Mouse (Mus musculus) hindbrain, embryonic 11.5 days (tissue): ENCODE measurements at regions not wholly inside any gene's neighbourhood (a gene's known extent, or its start where the extent isn't known, plus 50 kb on each side); places are given as distances from the start of the nearest gene placed in this dataset.

Experiments used
- ATAC-seq: fragments of 200-750 bp; cut with Nextera tagmentation; 2 replicates; pipeline ENCODE4 v1.8.0; 2017; ENCODE audit warnings: mild to moderate bottlenecking, moderate TSS enrichment, moderate library complexity; ENCODE audit not compliant: low FRiP score
- DNase-seq: peaks from one replicate; pipeline ENCODE4 v3.0.0-alpha.2; 2015; ENCODE audit warnings: low spot score
- H3K27ac ChIP-seq: fragments of 300-500 bp; sonication (generic); 2 replicates; pipeline ENCODE4 v1.5.1; 2014; ENCODE audit warnings: mild to moderate bottlenecking, low read depth, low read length
- H3K27me3 ChIP-seq: fragments of 300-500 bp; sonication (generic); 2 replicates; pipeline ENCODE4 v1.6.1; 2014; ENCODE audit warnings: mild to moderate bottlenecking, low read length, moderate library complexity, mixed read lengths; ENCODE audit not compliant: control insufficient read depth, insufficient read depth
- H3K36me3 ChIP-seq: fragments of 300-500 bp; sonication (generic); 2 replicates; pipeline ENCODE4 v1.6.1; 2014; ENCODE audit warnings: mild to moderate bottlenecking, low read length, moderate library complexity, mixed read lengths; ENCODE audit not compliant: control insufficient read depth, insufficient read depth
- H3K4me1 ChIP-seq: fragments of 300-500 bp; sonication (generic); replicated peaks from 2 replicates; pipeline ENCODE4 v1.6.1; 2014; ENCODE audit warnings: low read length, mixed read lengths; ENCODE audit not compliant: control insufficient read depth, insufficient read depth
- H3K4me2 ChIP-seq: fragments of 300-500 bp; sonication (generic); replicated peaks from 2 replicates; pipeline ENCODE4 v1.6.1; 2014; ENCODE audit warnings: mild to moderate bottlenecking, low read depth, low read length
- H3K4me3 ChIP-seq: fragments of 300-500 bp; sonication (generic); 2 replicates; pipeline ENCODE4 v1.5.1; 2014; ENCODE audit warnings: low read depth, low read length
- H3K9ac ChIP-seq: fragments of 300-500 bp; sonication (generic); 2 replicates; pipeline ENCODE4 v1.6.1; 2014; ENCODE audit warnings: low read depth, low read length
- H3K9me3 ChIP-seq: fragments of 300-500 bp; sonication (generic); 2 replicates; pipeline ENCODE4 v1.6.1; 2016; ENCODE audit warnings: low read length; ENCODE audit not compliant: control insufficient read depth
- WGBS: fragments of 180-500 bp; shearing (Covaris S2); extraction: QIAGEN DNeasy Blood & Tissue Kit; methylation state at CpG from one replicate; pipeline ENCODE4 v1.1.7; 2014; 5-methylcytosine and 5-hydroxymethylcytosine counted together

GRCm38 (mm10) chr5:47254835-47255369 lies 728.0 kb upstream of the Slit2 start:
- Histone ChIP-seq H3K36me3 (no peaks in the 10 kb centered on the region), H3K4me1 (no peaks in the 10 kb centered on the region), H3K9ac (no peak overlapping the region), H3K9me3 (no peaks in the 10 kb centered on the region), H3K4me2 (no peak overlapping the region), H3K27ac (no peak overlapping the region), H3K27me3 (no peaks in the 10 kb centered on the region), H3K4me3 (no peak overlapping the region)
- ATAC-seq = no peak
- DNase-seq = no peak

- Histone ChIP-seq H3K4me2 (no peak overlapping the region), H3K4me3 (no peak overlapping the region), H3K27me3 (no peaks in the 10 kb centered on the region), H3K9ac (no peak overlapping the region), H3K9me3 (no peaks in the 10 kb centered on the region), H3K27ac (no peak overlapping the region), H3K4me1 (no peaks in the 10 kb centered on the region), H3K36me3 (no peaks in the 10 kb centered on the region)
- ATAC-seq (peak; percentile 84), DNase-seq (peak; percentile 18)
- WGBS = 37% methylated on average over 5 of the region's 5 CpGs
Measured at GRCm38 (mm10) chr5:47261658-47262411, 721.1 kb upstream of the Slit2 start.

DNA sequence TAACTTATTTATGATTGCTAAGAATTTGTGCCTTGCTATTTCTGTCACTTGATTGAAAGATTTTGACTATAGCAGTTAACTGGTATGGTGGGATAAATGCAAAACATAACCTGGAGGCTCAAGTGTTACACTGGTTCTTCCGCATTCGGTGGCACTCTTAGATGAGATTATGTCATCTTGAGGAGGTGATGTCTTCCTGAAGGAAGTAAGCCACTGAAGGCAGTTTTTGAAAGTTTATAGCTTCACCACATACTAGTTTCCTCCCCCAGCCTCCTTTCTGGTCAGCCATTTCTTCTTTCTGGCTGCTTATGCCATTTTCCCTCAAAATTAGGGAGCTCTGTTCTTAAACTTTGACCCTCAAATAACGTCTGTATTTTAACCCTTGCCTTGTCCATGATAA lies 710.3 kb upstream of the Slit2 start:
- Histone ChIP-seq H3K9me3 (no peaks in the 10 kb centered on the region), H3K4me3 (no peak overlapping the region), H3K27me3 (no peaks in the 10 kb centered on the region), H3K4me2 (no peak overlapping the region), H3K27ac (no peak overlapping the region), H3K36me3 (no peaks in the 10 kb centered on the region), H3K4me1 (no peaks in the 10 kb centered on the region), H3K9ac (no peak overlapping the region)
- 81% methylated on average over 3 of the region's 3 CpGs for WGBS
- ATAC-seq (no peak), DNase-seq (no peak)

- 69% methylated on average over 9 of the region's 9 CpGs for WGBS
- no peak overlapping the region for H3K4me2 ChIP-seq
- no peaks in the 10 kb centered on the region for H3K36me3 ChIP-seq
- H3K27ac ChIP-seq = no peak overlapping the region
- H3K9me3 ChIP-seq = no peaks in the 10 kb centered on the region
- no peaks in the 10 kb centered on the region for H3K27me3 ChIP-seq
- H3K4me1 ChIP-seq = no peaks in the 10 kb centered on the region
- no peak for ATAC-seq
- H3K4me3 ChIP-seq = no peak overlapping the region
- DNase-seq = peak; percentile 5
- H3K9ac ChIP-seq = no peak overlapping the region
Measured at GRCm38 (mm10) chr5:47273389-47274255, 709.3 kb upstream of the Slit2 start.

GRCm38 (mm10) chr5:47274256-47274638 lies 708.7 kb upstream of the Slit2 start:
- Histone ChIP-seq H3K9ac (no peak overlapping the region), H3K4me1 (no peaks in the 10 kb centered on the region), H3K4me3 (no peak overlapping the region), H3K4me2 (no peak overlapping the region), H3K9me3 (no peaks in the 10 kb centered on the region), H3K27me3 (no peaks in the 10 kb centered on the region), H3K36me3 (no peaks in the 10 kb centered on the region), H3K27ac (no peak overlapping the region)
- ATAC-seq (no peak), DNase-seq (no peak)
- 68% methylated on average over 1 of the region's 1 CpGs for WGBS

- WGBS = 54% methylated on average over 5 of the region's 5 CpGs
- Histone ChIP-seq H3K9me3 (no peaks in the 10 kb centered on the region), H3K27me3 (no peaks in the 10 kb centered on the region), H3K27ac (no peak overlapping the region), H3K4me3 (no peak overlapping the region), H3K4me1 (no peaks in the 10 kb centered on the region), H3K4me2 (no peak overlapping the region), H3K36me3 (no peaks in the 10 kb centered on the region), H3K9ac (no peak overlapping the region)
- ATAC-seq = no peak
- no peak for DNase-seq
Measured at GRCm38 (mm10) chr5:47276231-47277195, 706.4 kb upstream of the Slit2 start.

GRCm38 (mm10) chr5:47279630-47280029 lies 703.3 kb upstream of the Slit2 start:
- DNase-seq (no peak), ATAC-seq (no peak)
- Histone ChIP-seq H3K36me3 (no peaks in the 10 kb centered on the region), H3K4me2 (no peak overlapping the region), H3K9me3 (no peaks in the 10 kb centered on the region), H3K4me1 (no peaks in the 10 kb centered on the region), H3K9ac (no peak overlapping the region), H3K27ac (no peak overlapping the region), H3K27me3 (no peaks in the 10 kb centered on the region), H3K4me3 (no peak overlapping the region)
- 95% methylated on average over 3 of the region's 3 CpGs for WGBS

DNA sequence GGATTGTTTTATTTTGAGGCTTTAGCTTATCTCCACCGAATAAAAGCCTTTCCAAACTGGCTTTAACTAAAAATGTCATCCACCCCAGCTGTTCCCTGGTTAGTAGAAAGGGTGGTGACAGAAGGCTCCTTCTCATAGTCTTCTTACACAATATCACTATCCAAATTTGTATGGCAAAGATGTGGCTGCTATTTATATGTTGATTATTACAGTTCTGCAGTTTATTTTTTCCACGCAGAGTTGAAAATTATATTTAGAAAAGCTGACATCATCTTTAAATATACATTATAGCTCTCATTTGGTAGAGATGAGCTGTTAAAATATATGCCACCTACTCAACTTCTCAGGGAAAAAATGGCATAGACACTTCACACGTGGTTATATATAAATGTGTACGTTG lies 683.3 kb upstream of the Slit2 start:
- Histone ChIP-seq H3K27me3 (no peaks in the 10 kb centered on the region), H3K4me2 (no peak overlapping the region), H3K36me3 (no peaks in the 10 kb centered on the region), H3K27ac (no peak overlapping the region), H3K9ac (no peak overlapping the region), H3K9me3 (no peaks in the 10 kb centered on the region), H3K4me1 (no peaks in the 10 kb centered on the region), H3K4me3 (no peak overlapping the region)
- DNase-seq = no peak
- ATAC-seq = no peak
- WGBS = 88% methylated on average over 4 of the region's 4 CpGs
